Mouse (Mus musculus): ENCODE results near the gene Gpr50. TPM values are rescaled to one million over a fixed set of nuclear protein-coding genes. Genes with fewer than 3 reads are reported as not detected.

The Gpr50 gene
- total and polyA plus RNA-seq, 3 experiments, result not detected

DNA sequence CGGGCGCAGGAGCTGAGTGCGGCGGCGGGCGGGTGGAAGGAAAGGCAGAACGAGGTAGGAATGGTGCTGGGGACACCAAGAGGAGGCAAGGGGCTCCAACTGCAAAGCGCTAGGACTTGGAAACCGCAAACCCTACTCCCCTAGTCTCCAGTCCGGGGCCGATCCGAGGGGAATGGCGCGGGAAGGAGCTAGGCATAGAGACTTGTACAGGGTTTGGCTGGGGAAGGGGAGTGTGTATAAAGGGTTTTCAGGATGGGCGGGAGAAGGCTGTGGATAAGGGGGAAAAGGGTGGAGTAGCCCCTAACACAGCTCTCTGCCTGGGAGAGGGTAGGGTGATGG, 1.2 kb downstream of the Gpr50 start:
- Histone ChIP-seq H3K27ac (ENCODE audit: control insufficient read depth, low read depth, low read length) (no peak overlapping the region), H3K4me1 (ENCODE audit: control insufficient read depth in 1 of 2, insufficient read depth in 2 of 2, low read length in 2 of 2) (no peaks in the 10 kb centered on the region), H3K79me2 (ENCODE audit: control insufficient read depth, insufficient read depth, low read length, poor library complexity) (no peaks in the 10 kb centered on the region), H3K4me3 (ENCODE audit: control insufficient read depth in 1 of 2, insufficient read depth in 1 of 2, low read depth in 2 of 2, low read length in 2 of 2) (no peak overlapping the region), H3K9ac (ENCODE audit: control insufficient read depth, low read depth, low read length, poor library complexity, severe bottlenecking) (no peak overlapping the region), H3K36me3 (ENCODE audit: control insufficient read depth in 1 of 2, insufficient read depth in 2 of 2, low read length in 2 of 2) (no peaks in the 10 kb centered on the region), H3K9me3 (replicated peaks; ENCODE audit: insufficient read depth, low read length) (no peaks in the 10 kb centered on the region), H3K27me3 (ENCODE audit: control insufficient read depth in 1 of 2, insufficient read depth in 2 of 2, low read length in 2 of 2) (no peaks in the 10 kb centered on the region; a peak in 1 of 4 replicates)
- DNase-seq (ENCODE audit: low read depth, low spot score), result no peak
- TF ChIP-seq ZKSCAN1 (IDR thresholded peaks at IDR 0.05; ENCODE audit: low read depth, low read length) (no peak), MAX (IDR thresholded peaks at IDR 0.05; ENCODE audit: low read length) (no peak), MAFK (IDR thresholded peaks at IDR 0.05; ENCODE audit: borderline replicate concordance, low read depth, low read length) (no peak), MEF2A (IDR thresholded peaks at IDR 0.05; ENCODE audit: extremely low read depth, insufficient replicate concordance, low read depth, low read length, poor library complexity, severe bottlenecking) (no peak), RAD21 (IDR thresholded peaks at IDR 0.05; ENCODE audit: low read depth, low read length) (no peak), SIN3A (IDR thresholded peaks at IDR 0.05; ENCODE audit: low read length) (no peak), NRF1 (IDR thresholded peaks at IDR 0.05; ENCODE audit: insufficient read depth, low read depth, low read length, poor library complexity, severe bottlenecking) (no peak), CHD2 (IDR thresholded peaks at IDR 0.05; ENCODE audit: low read length) (no peak), MAZ (IDR thresholded peaks at IDR 0.05; ENCODE audit: low read depth, low read length) (no peak), CHD1 (IDR thresholded peaks at IDR 0.05; ENCODE audit: low read depth, low read length) (no peak), ZMIZ1 (IDR thresholded peaks at IDR 0.05; ENCODE audit: low read depth, low read length) (no peak)

DNA sequence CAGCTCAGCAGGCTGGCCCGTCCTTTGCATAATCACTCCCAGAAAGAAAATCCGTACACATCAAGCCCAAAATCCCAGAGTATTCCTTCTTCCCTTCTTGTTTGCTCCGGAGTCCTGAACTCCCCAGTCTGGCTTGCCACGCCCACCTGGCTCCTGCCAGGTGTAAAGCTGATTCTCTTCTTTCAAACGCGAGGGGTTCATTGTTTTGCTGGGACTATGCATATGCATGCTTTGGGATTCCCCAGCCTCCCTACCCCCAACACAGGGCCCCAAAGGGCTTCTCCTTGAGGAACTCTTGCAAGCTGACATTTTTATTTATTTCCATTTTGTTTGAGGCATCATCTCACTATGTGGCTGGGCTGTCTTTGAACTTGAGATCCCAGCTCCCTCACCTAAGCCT, 6.8 kb downstream of the Gpr50 start:
- no peaks in the 10 kb centered on the region for H3K36me3 ChIP-seq (ENCODE audit: control insufficient read depth in 1 of 2, insufficient read depth in 2 of 2, low read length in 2 of 2)
- no peak overlapping the region for H3K27ac ChIP-seq (ENCODE audit: control insufficient read depth, low read depth, low read length)
- no peaks in the 10 kb centered on the region; a peak in 1 of 4 replicates for H3K27me3 ChIP-seq (ENCODE audit: control insufficient read depth in 1 of 2, insufficient read depth in 2 of 2, low read length in 2 of 2)
- no peak overlapping the region for H3K9ac ChIP-seq (ENCODE audit: control insufficient read depth, low read depth, low read length, poor library complexity, severe bottlenecking)
- TF ChIP-seq UBTF (IDR thresholded peaks at IDR 0.05; ENCODE audit: borderline replicate concordance, insufficient read depth, low read depth, low read length) (no peak), MAFK (IDR thresholded peaks at IDR 0.05; ENCODE audit: borderline replicate concordance, low read depth, low read length) (no peak), BHLHE40 (IDR thresholded peaks at IDR 0.05; ENCODE audit: borderline replicate concordance, low read depth, low read length) (no peak), HCFC1 (IDR thresholded peaks at IDR 0.05; ENCODE audit: low read depth, low read length) (no peak), ZMIZ1 (IDR thresholded peaks at IDR 0.05; ENCODE audit: low read depth, low read length) (no peak), SMC3 (IDR thresholded peaks at IDR 0.05; ENCODE audit: low read depth, low read length) (no peak), ZKSCAN1 (IDR thresholded peaks at IDR 0.05; ENCODE audit: low read depth, low read length) (no peak), SIN3A (IDR thresholded peaks at IDR 0.05; ENCODE audit: low read length) (no peak), GABPA (IDR thresholded peaks at IDR 0.05; ENCODE audit: low read depth, low read length) (no peak), MYC (IDR thresholded peaks at IDR 0.05; ENCODE audit: low read depth, low read length) (no peak), ELF1 (IDR thresholded peaks at IDR 0.05; ENCODE audit: low read depth, low read length) (no peak), USF1 (IDR thresholded peaks at IDR 0.05; ENCODE audit: low read depth, low read length) (no peak), JUND (IDR thresholded peaks at IDR 0.05; ENCODE audit: low read depth, low read length) (no peak), MEF2A (IDR thresholded peaks at IDR 0.05; ENCODE audit: extremely low read depth, insufficient replicate concordance, low read depth, low read length, poor library complexity, severe bottlenecking) (no peak)
- H3K9me3 ChIP-seq (replicated peaks; ENCODE audit: insufficient read depth, low read length), result no peaks in the 10 kb centered on the region
- no peaks in the 10 kb centered on the region for H3K79me2 ChIP-seq (ENCODE audit: control insufficient read depth, insufficient read depth, low read length, poor library complexity)
- H3K4me1 ChIP-seq (ENCODE audit: control insufficient read depth in 1 of 2, insufficient read depth in 2 of 2, low read length in 2 of 2), result no peaks in the 10 kb centered on the region
- no peak overlapping the region for H3K4me3 ChIP-seq (ENCODE audit: control insufficient read depth in 1 of 2, insufficient read depth in 1 of 2, low read depth in 2 of 2, low read length in 2 of 2)
- no peak for DNase-seq (ENCODE audit: low read depth, low spot score)

All from MEL (cell line).